Mouse (Mus musculus) lung, postnatal 0 days (tissue): ENCODE results near the gene Olfr168. TPM values are rescaled to one million over a fixed set of nuclear protein-coding genes. Genes with fewer than 3 reads are reported as not detected.
"Not testable (repeated sequence)": the region's sequence is repeated elsewhere in the genome, so short reads cannot be mapped to it uniquely, and the experiment has no call there.

Source experiments
- ATAC-seq: fragments of 200-750 bp; cut with Nextera tagmentation; 2 replicates; pipeline ENCODE4 v1.8.0; 2017; ENCODE audit warnings: moderate library complexity
- DNase-seq: peaks from one replicate; pipeline ENCODE4 v3.0.0-alpha.2; 2016; ENCODE audit warnings: low spot score
- H3K27ac ChIP-seq: fragments of 300-500 bp; sonication (generic); 2 replicates; pipeline ENCODE4 v1.5.1; 2014; ENCODE audit warnings: antibody characterized with exemption, mild to moderate bottlenecking, low read length, mixed read lengths
- H3K27me3 ChIP-seq: fragments of 300-500 bp; sonication (generic); replicated peaks from 2 replicates; pipeline ENCODE4 v1.6.1; 2014; ENCODE audit warnings: low read length, mixed read lengths; ENCODE audit not compliant: insufficient read depth
- H3K36me3 ChIP-seq: fragments of 300-500 bp; sonication (generic); 2 replicates; pipeline ENCODE4 v1.6.1; 2014; ENCODE audit warnings: low read length, mixed read lengths; ENCODE audit not compliant: insufficient read depth
- H3K4me1 ChIP-seq: fragments of 300-500 bp; sonication (generic); 2 replicates; pipeline ENCODE4 v1.6.1; 2014; ENCODE audit warnings: antibody characterized with exemption, low read depth, low read length, mixed read lengths; ENCODE audit not compliant: insufficient read depth
- H3K4me2 ChIP-seq: fragments of 300-500 bp; sonication (generic); replicated peaks from 2 replicates; pipeline ENCODE4 v1.6.1; 2014; ENCODE audit warnings: low read depth, mild to moderate bottlenecking, low read length, moderate library complexity, mixed read lengths
- H3K4me3 ChIP-seq: fragments of 300-500 bp; sonication (generic); 2 replicates; pipeline ENCODE4 v1.5.1; 2014; ENCODE audit warnings: low read depth, low read length
- H3K9ac ChIP-seq: fragments of 300-500 bp; sonication (generic); replicated peaks from 2 replicates; pipeline ENCODE4 v1.6.1; 2014; ENCODE audit warnings: low read depth, mild to moderate bottlenecking
- H3K9me3 ChIP-seq: fragments of 300-500 bp; sonication (generic); 2 replicates; pipeline ENCODE4 v1.6.1; 2016; ENCODE audit warnings: low read length, mixed read lengths
- CTCF ChIP-seq: IDR thresholded peaks from 2 replicates; pipeline ENCODE4 v1.5.1; 2016; ENCODE audit warnings: antibody characterized with exemption, mild to moderate bottlenecking
- EP300 ChIP-seq: IDR thresholded peaks from 2 replicates; pipeline ENCODE4 v1.6.1; 2016; ENCODE audit warnings: antibody characterized with exemption, mild to moderate bottlenecking, control low read depth
- WGBS: fragments of 180-500 bp; shearing (Covaris S2); extraction: QIAGEN DNeasy Blood & Tissue Kit; methylation state at CpG from one replicate; pipeline ENCODE4 v1.1.7; 2014; 5-methylcytosine and 5-hydroxymethylcytosine counted together
- polyA plus RNA-seq: library from polyadenylated mRNA; unstranded; fragments of >200 nt; fragmentation: Nextera tagmentation; extraction: Ambion mirVana; gene quantifications from 2 replicates; pipeline ENCODE4 v1.2.1, GENCODE M21; 2015

Gene Olfr168
- polyA plus RNA-seq: not detected in 2 replicates

GRCm38 (mm10) chr16:19535455-19535854 lies at the start of gene Olfr168:
Gene Olfr168, minus strand, starts transcription at chr16:19535555.
- Histone ChIP-seq H3K4me2 (no peak within 1 kb of the TSS), H3K4me1 (no peaks in the 10 kb centered on the region), H3K9me3 (no peaks in the 10 kb centered on the region), H3K27me3 (no peaks in the 10 kb centered on the region), H3K36me3 (no peaks in the 10 kb centered on the region), H3K27ac (no peak within 1 kb of the TSS), H3K9ac (no peak within 1 kb of the TSS), H3K4me3 (no peak within 1 kb of the TSS)
- ATAC-seq (no peak), DNase-seq (no peak)
- TF ChIP-seq EP300 (no peak), CTCF (no peak)

GRCm38 (mm10) chr16:19571709-19572108 lies 36.4 kb upstream of the Olfr168 start, which contains the start of gene Olfr169:
Gene Olfr169, minus strand, starts transcription at chr16:19571809.
- not testable (repeated sequence) for H3K4me2 ChIP-seq, H3K9ac ChIP-seq, H3K9me3 ChIP-seq, H3K36me3 ChIP-seq, H3K27ac ChIP-seq, H3K27me3 ChIP-seq, H3K4me3 ChIP-seq, H3K4me1 ChIP-seq, DNase-seq, ATAC-seq
- WGBS: 81% methylated on average over 2 of the region's 2 CpGs

- not testable (repeated sequence) for H3K27me3 ChIP-seq, H3K36me3 ChIP-seq, H3K4me1 ChIP-seq, H3K27ac ChIP-seq, H3K4me2 ChIP-seq, DNase-seq, ATAC-seq, H3K9me3 ChIP-seq, H3K4me3 ChIP-seq, H3K9ac ChIP-seq
- WGBS: 69% methylated on average over 7 of the region's 7 CpGs
Observed at GRCm38 (mm10) chr16:19553429-19553828, 18.1 kb upstream of the Olfr168 start.

- WGBS: 83% methylated on average over 3 of the region's 3 CpGs
- not testable (repeated sequence) for ATAC-seq, H3K9ac ChIP-seq
Observed at GRCm38 (mm10) chr16:19552246-19552645, 16.9 kb upstream of the Olfr168 start.

GRCm38 (mm10) chr16:19522166-19522565 lies 13.2 kb downstream of the Olfr168 start, which contains the start of gene Olfr167:
Gene Olfr167, minus strand, starts transcription at chr16:19522266.
- no peaks in the 10 kb centered on the region for H3K4me1 ChIP-seq
- ATAC-seq: no peak
- TF ChIP-seq CTCF (no peak), EP300 (no peak)

More at GRCm38 (mm10) chr16:19552246-19552645, 16.9 kb upstream of the Olfr168 start:
- not testable (repeated sequence) for H3K27ac ChIP-seq, H3K4me3 ChIP-seq, H3K9me3 ChIP-seq, H3K36me3 ChIP-seq, DNase-seq, H3K27me3 ChIP-seq, H3K4me2 ChIP-seq, H3K4me1 ChIP-seq

GRCm38 (mm10) chr16:19483394-19483793 lies 52.0 kb downstream of the Olfr168 start, which contains the start of gene Olfr166:
Gene Olfr166, plus strand, starts transcription at chr16:19483694.
- DNase-seq (no peak), ATAC-seq (no peak)
- Histone ChIP-seq H3K4me1 (no peaks in the 10 kb centered on the region), H3K36me3 (no peaks in the 10 kb centered on the region), H3K9ac (no peak within 1 kb of the TSS), H3K4me2 (no peak within 1 kb of the TSS), H3K9me3 (no peaks in the 10 kb centered on the region), H3K27me3 (no peaks in the 10 kb centered on the region), H3K27ac (no peak within 1 kb of the TSS), H3K4me3 (no peak within 1 kb of the TSS)
- TF ChIP-seq EP300 (no peak), CTCF (no peak)

More at GRCm38 (mm10) chr16:19522166-19522565, 13.2 kb downstream of the Olfr168 start, which contains the start of gene Olfr167:
- H3K27ac ChIP-seq: no peak within 1 kb of the TSS
- H3K27me3 ChIP-seq: no peaks in the 10 kb centered on the region
- no peaks in the 10 kb centered on the region for H3K9me3 ChIP-seq
- no peak within 1 kb of the TSS for H3K4me3 ChIP-seq
- no peaks in the 10 kb centered on the region for H3K36me3 ChIP-seq
- H3K9ac ChIP-seq: no peak within 1 kb of the TSS
- DNase-seq: no peak
- no peak within 1 kb of the TSS for H3K4me2 ChIP-seq
- 66% methylated on average over 2 of the region's 2 CpGs for WGBS

Other genes starting within 250 kb of the Olfr168 start
- not detected in 2 replicates for gene Olfr164, start 221.5 kb downstream of the Olfr168 start, polyA plus RNA-seq
- gene Olfr165, start 112.4 kb downstream of the Olfr168 start, polyA plus RNA-seq: not detected in 2 replicates
- gene Olfr166, start 51.9 kb downstream of the Olfr168 start, polyA plus RNA-seq: not detected in 2 replicates
- not detected in 2 replicates for gene Olfr167, start 13.3 kb downstream of the Olfr168 start, polyA plus RNA-seq
- not detected in 2 replicates for gene Olfr169, start 36.3 kb upstream of the Olfr168 start, polyA plus RNA-seq
- gene Olfr170, start 76.3 kb upstream of the Olfr168 start, polyA plus RNA-seq: not detected in 2 replicates
- gene Olfr171, start 94.4 kb upstream of the Olfr168 start, polyA plus RNA-seq: 0.19 TPM in 1 of 2 replicates, not detected in the other
- gene Lamp3, start 170.8 kb upstream of the Olfr168 start, polyA plus RNA-seq: 145 and 188 TPM in 2 replicates
- gene B3gnt5, start 224.7 kb upstream of the Olfr168 start, polyA plus RNA-seq: 3.4 and 4.7 TPM in 2 replicates